Mouse (Mus musculus): ENCODE results near the gene Vhl.

DNA sequence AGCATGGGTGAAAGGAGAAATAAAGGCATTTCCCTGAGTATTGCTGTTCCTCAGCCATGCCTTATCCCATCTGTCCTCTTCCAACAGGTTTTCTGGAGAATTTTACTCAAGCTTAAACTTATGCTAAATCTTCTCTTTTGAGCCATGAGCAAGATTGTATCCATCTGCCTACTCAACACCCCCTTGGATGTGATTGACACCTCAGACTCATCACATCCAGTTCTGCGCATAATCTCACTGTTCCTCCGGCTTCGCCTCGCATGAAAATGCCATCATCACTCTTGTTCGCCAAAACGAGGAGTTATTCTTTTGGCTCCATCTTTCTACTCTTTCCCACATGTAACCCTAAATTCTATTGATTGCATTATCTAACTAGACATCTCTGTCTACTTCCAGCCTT, 47.7 kb upstream of the Vhl start:
- TF ChIP-seq NANOG (IDR thresholded peaks at IDR 0.05; ENCODE audit: borderline replicate concordance, low read length) (no peak), CTCF (conservative IDR thresholded peaks at IDR 0.05; ENCODE audit: low read length) (no peak)
